8 mouse cellular contexts compared by ENCODE assay signal in genomic region chr19:55103081-55103830, GRCm38 (mm10). TPM values are rescaled to one million over a fixed set of nuclear protein-coding genes. Genes with fewer than 3 reads are reported as not detected.
A peak's percentile ranks its signal among the peaks of the same experiment; 100 is the strongest.
DNase-seq lines count a peak whose midpoint lies in the region; ATAC-seq lines count a peak whose summit lies in the region.

No protein-coding gene starts in this region.

- H3K36me3 ChIP-seq in hindbrain, embryonic 15.5 days: no peaks in the 10 kb centered on the region
- no peaks in the 10 kb centered on the region for H3K36me3 ChIP-seq in hindbrain, embryonic 14.5 days (replicated peaks; ENCODE audit: control insufficient read depth, insufficient read depth)
- no peaks in the 10 kb centered on the region for H3K36me3 ChIP-seq in midbrain, embryonic 10.5 days

- H3K4me2 ChIP-seq in hindbrain, embryonic 15.5 days: no peak overlapping the region
- no peak overlapping the region for H3K4me2 ChIP-seq in hindbrain, embryonic 14.5 days (replicated peaks)

- H3K27me3 ChIP-seq in hindbrain, embryonic 15.5 days: no peaks in the 10 kb centered on the region
- no peaks in the 10 kb centered on the region for H3K27me3 ChIP-seq in hindbrain, embryonic 14.5 days (ENCODE audit: control insufficient read depth, insufficient read depth, low read length)
- H3K27me3 ChIP-seq in midbrain, embryonic 10.5 days (ENCODE audit: low read depth, poor library complexity, severe bottlenecking): peaks cover 9% of the 10 kb centered on the region

- no peaks in the 10 kb centered on the region for H3K9me3 ChIP-seq in hindbrain, embryonic 15.5 days
- no peaks in the 10 kb centered on the region for H3K9me3 ChIP-seq in hindbrain, embryonic 14.5 days (ENCODE audit: control insufficient read depth, low read length)
- no peaks in the 10 kb centered on the region for H3K9me3 ChIP-seq in midbrain, embryonic 10.5 days (replicated peaks)

- peaks cover 14% of the 10 kb centered on the region for H3K4me1 ChIP-seq in hindbrain, embryonic 15.5 days (replicated peaks)
- H3K4me1 ChIP-seq in hindbrain, embryonic 14.5 days (replicated peaks; ENCODE audit: control insufficient read depth, insufficient read depth, low read length): peaks cover 14% of the 10 kb centered on the region
- peaks cover 31% of the 10 kb centered on the region for H3K4me1 ChIP-seq in midbrain, embryonic 10.5 days

- H3K4me3 ChIP-seq in hindbrain, embryonic 15.5 days: no peak overlapping the region
- no peak overlapping the region for H3K4me3 ChIP-seq in hindbrain, embryonic 14.5 days (replicated peaks; ENCODE audit: low read length)
- H3K4me3 ChIP-seq in midbrain, embryonic 10.5 days: peak overlapping the region; percentile 28; the same call in 1 of the 2 replicates

- H3K9ac ChIP-seq in hindbrain, embryonic 15.5 days: no peak overlapping the region
- H3K9ac ChIP-seq in hindbrain, embryonic 14.5 days: no peak overlapping the region

- ATAC-seq in hindbrain, embryonic 15.5 days (ENCODE audit: low FRiP score, low read depth): no peak
- ATAC-seq in hindbrain, embryonic 14.5 days (ENCODE audit: low FRiP score): no peak

- peak overlapping the region; percentile 20; the same call in 1 of the 2 replicates for H3K27ac ChIP-seq in hindbrain, embryonic 15.5 days (replicated peaks)
- H3K27ac ChIP-seq in hindbrain, embryonic 14.5 days: no peak overlapping the region
- H3K27ac ChIP-seq in midbrain, embryonic 10.5 days (replicated peaks): peak overlapping the region; percentile 76

- no peak for DNase-seq in hindbrain, embryonic 14.5 days (ENCODE audit: low spot score)
- peak; percentile 68 for DNase-seq in adrenal gland, postnatal 14 days
- DNase-seq in heart, adult 11 months: peak; percentile 99
- DNase-seq in layer of hippocampus, adult 18-20 months (ENCODE audit: low spot score in 2 of 2): peak; percentile 32 to 70
- peak; percentile 35 for DNase-seq in midbrain, embryonic 10.5 days (ENCODE audit: low spot score)
- peak; percentile 62 for DNase-seq in testis, postnatal 10 days (ENCODE audit: low spot score)
- no peak for DNase-seq in thymus, postnatal 0 days (ENCODE audit: low spot score)

- 60% methylated on average over 11 of the region's 11 CpGs for WGBS in hindbrain, embryonic 15.5 days
- WGBS in hindbrain, embryonic 14.5 days: 67% methylated on average over 11 of the region's 11 CpGs
- 65% methylated on average over 11 of the region's 11 CpGs for WGBS in midbrain, embryonic 10.5 days

RNA-seq across cellular contexts. Expression of gene Gpam, which starts 23.8 kb away (rescaled TPM):
- 22.6 and 23.6 TPM in 2 replicates for polyA plus RNA-seq in hindbrain, embryonic 15.5 days (2015; fragmentation: Nextera tagmentation; extraction: Ambion mirVana)
- 26.8 and 29.3 TPM in 2 replicates for polyA plus RNA-seq in hindbrain, embryonic 14.5 days (2014; fragmentation: Nextera tagmentation; extraction: Ambion mirVana)
- total RNA-seq in adrenal gland, postnatal 14 days (2021): 232 and 288 TPM in 2 replicates
- 10 to 100 TPM; 42.5 to 43.4 TPM for total RNA-seq in layer of hippocampus, adult 18-20 months (2021)
- 21.9 and 28.5 TPM in 2 replicates for polyA plus RNA-seq in midbrain, embryonic 10.5 days (2016; fragmentation: Nextera tagmentation; extraction: Ambion mirVana)
- polyA plus RNA-seq in thymus, postnatal 0 days (2015; fragmentation: Nextera tagmentation; extraction: Ambion mirVana): 6.0 and 6.4 TPM in 2 replicates

Comparison
In these comparisons a context has a peak if more than half of its experiments do, and no peak if none do; other contexts are left out.
1. DNase-seq: peak in adrenal gland, postnatal 14 days (single experiment), heart, adult 11 months (single experiment), layer of hippocampus, adult 18-20 months (2 of 2), midbrain, embryonic 10.5 days (single experiment) and testis, postnatal 10 days (single experiment); none in hindbrain, embryonic 14.5 days (single experiment) and thymus, postnatal 0 days (single experiment).